Mouse (Mus musculus) erythroblast, embryonic 14.5 days (primary cell): ENCODE results near the gene Serpinh1.

Experiments
- GATA1 ChIP-seq: IDR thresholded peaks from 2 replicates; pipeline ENCODE4 v1.6.1; 2012; ENCODE audit warnings: low read length, inconsistent platforms, mixed read lengths
- TAL1 ChIP-seq: IDR thresholded peaks from 3 replicates; pipeline ENCODE4 v1.6.1; 2012; ENCODE audit warnings: low read length, inconsistent platforms, mixed read lengths

DNA sequence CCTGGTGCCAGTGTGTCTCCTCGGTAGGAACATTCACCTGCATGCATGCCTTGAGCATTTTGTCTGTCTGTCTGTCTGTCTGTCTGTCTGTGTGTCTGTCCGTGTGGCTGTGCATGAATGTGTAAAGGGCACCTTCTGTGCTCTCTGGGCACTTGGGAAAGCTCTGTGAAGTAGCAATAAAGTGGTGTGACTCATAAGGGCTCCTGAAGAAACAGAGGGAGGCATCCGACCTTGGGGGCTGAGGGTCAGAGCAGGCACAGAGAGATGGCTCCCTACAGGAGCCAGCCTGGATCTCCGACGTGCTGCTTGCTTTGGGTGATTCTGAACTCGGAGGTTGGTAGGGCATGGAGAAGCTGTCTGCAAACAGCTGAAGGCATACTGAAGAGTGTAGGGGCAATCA lies 49.4 kb upstream of the Serpinh1 start:
- TF ChIP-seq GATA1 (no peak), TAL1 (no peak)
